Mouse (Mus musculus): ENCODE measurements around the gene Klhdc3. TPM values are rescaled to one million over a fixed set of nuclear protein-coding genes. Genes with fewer than 3 reads are reported as not detected.

Gene Klhdc3
- polyA plus RNA-seq, 1 experiment from 2014 or later, result 147 TPM

Other genes with a start within 250 kb of the Klhdc3 start
- gene Slc22a7, start 242.5 kb downstream of the Klhdc3 start, polyA plus RNA-seq (2014; fragmentation: Nextera tagmentation; extraction: Ambion mirVana), result not detected in 2 replicates
- gene Ttbk1, start 193.2 kb downstream of the Klhdc3 start, polyA plus RNA-seq (2014; fragmentation: Nextera tagmentation; extraction: Ambion mirVana), result 3.8 and 4.8 TPM in 2 replicates
- 33.0 and 41.6 TPM in 2 replicates for gene Dnph1, start 184.2 kb downstream of the Klhdc3 start, polyA plus RNA-seq (2014; fragmentation: Nextera tagmentation; extraction: Ambion mirVana)
- gene Cul9, start 134.5 kb downstream of the Klhdc3 start, polyA plus RNA-seq (2014; fragmentation: Nextera tagmentation; extraction: Ambion mirVana), result 7.6 and 10.8 TPM in 2 replicates
- 4.6 and 4.7 TPM in 2 replicates for gene Srf, start 124.7 kb downstream of the Klhdc3 start, polyA plus RNA-seq (2014; fragmentation: Nextera tagmentation; extraction: Ambion mirVana)
- gene Ptk7, start 51.4 kb downstream of the Klhdc3 start, polyA plus RNA-seq (2014; fragmentation: Nextera tagmentation; extraction: Ambion mirVana), result 15.3 and 19.0 TPM in 2 replicates
- gene Klc4, start 34.9 kb downstream of the Klhdc3 start, polyA plus RNA-seq (2014; fragmentation: Nextera tagmentation; extraction: Ambion mirVana), result 34.7 and 38.8 TPM in 2 replicates
- 83.3 and 108 TPM in 2 replicates for gene Mrpl2, start 34.7 kb downstream of the Klhdc3 start, polyA plus RNA-seq (2014; fragmentation: Nextera tagmentation; extraction: Ambion mirVana)
- 28.3 and 30.2 TPM in 2 replicates for gene Cul7, start 30.6 kb downstream of the Klhdc3 start, polyA plus RNA-seq (2014; fragmentation: Nextera tagmentation; extraction: Ambion mirVana)
- 30.1 and 31.4 TPM in 2 replicates for gene Rrp36, start 6.6 kb downstream of the Klhdc3 start, polyA plus RNA-seq (2014; fragmentation: Nextera tagmentation; extraction: Ambion mirVana)
- 243 and 265 TPM in 2 replicates for gene Mea1, start 2.1 kb downstream of the Klhdc3 start, polyA plus RNA-seq (2014; fragmentation: Nextera tagmentation; extraction: Ambion mirVana)
- gene Ppp2r5d, start 24.2 kb upstream of the Klhdc3 start, polyA plus RNA-seq (2014; fragmentation: Nextera tagmentation; extraction: Ambion mirVana), result 73.9 and 78.0 TPM in 2 replicates
- gene Pex6, start 30.5 kb upstream of the Klhdc3 start, polyA plus RNA-seq (2014; fragmentation: Nextera tagmentation; extraction: Ambion mirVana), result 16.9 and 17.6 TPM in 2 replicates
- gene Gnmt, start 48.3 kb upstream of the Klhdc3 start, polyA plus RNA-seq (2014; fragmentation: Nextera tagmentation; extraction: Ambion mirVana), result 0.58 and 0.79 TPM in 2 replicates
- 54.1 and 57.5 TPM in 2 replicates for gene Cnpy3, start 71.3 kb upstream of the Klhdc3 start, polyA plus RNA-seq (2014; fragmentation: Nextera tagmentation; extraction: Ambion mirVana)
- 0.22 TPM in 1 of 2 replicates, not detected in the other for gene Ptcra, start 82.8 kb upstream of the Klhdc3 start, polyA plus RNA-seq (2014; fragmentation: Nextera tagmentation; extraction: Ambion mirVana)
- gene 2310039H08Rik, start 91.7 kb upstream of the Klhdc3 start, polyA plus RNA-seq (2014; fragmentation: Nextera tagmentation; extraction: Ambion mirVana), result 63.9 and 89.9 TPM in 2 replicates
- 108 and 110 TPM in 2 replicates for gene Rpl7l1, start 101.8 kb upstream of the Klhdc3 start, polyA plus RNA-seq (2014; fragmentation: Nextera tagmentation; extraction: Ambion mirVana)
- 7.5 and 8.5 TPM in 2 replicates for gene Bicral, start 177.6 kb upstream of the Klhdc3 start, polyA plus RNA-seq (2014; fragmentation: Nextera tagmentation; extraction: Ambion mirVana)
- gene Tbcc, start 209.8 kb upstream of the Klhdc3 start, polyA plus RNA-seq (2014; fragmentation: Nextera tagmentation; extraction: Ambion mirVana), result 66.4 TPM in 2 replicates
- gene Prph2, start 229.5 kb upstream of the Klhdc3 start, polyA plus RNA-seq (2014; fragmentation: Nextera tagmentation; extraction: Ambion mirVana), result not detected in 2 replicates